Mouse (Mus musculus): Measurements from ENCODE around the gene Fam243.

- no peak for TF ChIP-seq MAX (IDR thresholded peaks at IDR 0.05; ENCODE audit: low read depth)
- TF ChIP-seq POLR2A (IDR thresholded peaks at IDR 0.05; ENCODE audit: insufficient read length, low read depth): no peak
- TF ChIP-seq POLR2AphosphoS2 (IDR thresholded peaks at IDR 0.05; ENCODE audit: insufficient read length, low read depth): no peak
- TF ChIP-seq REST (IDR thresholded peaks at IDR 0.05; ENCODE audit: insufficient read depth, insufficient read length): no peak
- no peak for TF ChIP-seq TCF12 (IDR thresholded peaks at IDR 0.05; ENCODE audit: insufficient read depth, poor library complexity, severe bottlenecking)
- no peak for TF ChIP-seq MYOG (IDR thresholded peaks at IDR 0.05; ENCODE audit: control insufficient read depth in 1 of 3, insufficient read depth in 1 of 3, insufficient read length in 2 of 3, low read depth in 2 of 3)
- no peak for TF ChIP-seq TCF3 (IDR thresholded peaks at IDR 0.05; ENCODE audit: insufficient read length, low read depth)
Measured at GRCm38 (mm10) chr16:92359229-92359628, 38.0 kb upstream of the Fam243 start, which contains the start of gene Kcne1.

All from myocyte (in vitro differentiated cells).